Mouse (Mus musculus) thymus, adult 2 months (tissue): ENCODE data around the gene Ptges3l. TPM values are rescaled to one million over a fixed set of nuclear protein-coding genes. Genes with fewer than 3 reads are reported as not detected.
A peak's percentile ranks its signal among the peaks of the same experiment; 100 is the strongest.
"Not testable (repeated sequence)": the region's sequence is repeated elsewhere in the genome, so short reads cannot be mapped to it uniquely, and the experiment has no call there.

Source experiments
- DNase-seq: peaks from one replicate; pipeline ENCODE4 v3.0.0; 2021
- H3K27ac ChIP-seq: fragments of 200-500 bp; 2 replicates; pipeline ENCODE4 v1.5.1; 2012; ENCODE audit warnings: low read length, control low read depth; ENCODE audit not compliant: control insufficient read depth, insufficient read depth
- H3K27me3 ChIP-seq: fragments of 200-500 bp; 2 replicates; pipeline ENCODE4 v1.6.1; 2012; ENCODE audit warnings: mild to moderate bottlenecking, low read length, moderate library complexity, mixed read lengths; ENCODE audit not compliant: control insufficient read depth, insufficient read depth
- H3K36me3 ChIP-seq: fragments of 200-500 bp; 2 replicates; pipeline ENCODE4 v1.6.1; 2012; ENCODE audit warnings: mild to moderate bottlenecking, low read length, moderate library complexity; ENCODE audit not compliant: control insufficient read depth, insufficient read depth
- H3K4me1 ChIP-seq: fragments of 200-500 bp; replicated peaks from 2 replicates; pipeline ENCODE4 v1.6.1; 2012; ENCODE audit warnings: low read length; ENCODE audit not compliant: control insufficient read depth, insufficient read depth
- H3K4me3 ChIP-seq: fragments of 200-500 bp; 2 replicates; pipeline ENCODE4 v1.5.1; 2012; ENCODE audit warnings: mild to moderate bottlenecking, low read length, control low read depth, moderate library complexity; ENCODE audit not compliant: control insufficient read depth, insufficient read depth
- CTCF ChIP-seq: fragments of 200-500 bp; IDR thresholded peaks from 2 replicates; pipeline ENCODE4 v1.5.1; 2012; ENCODE audit warnings: mild to moderate bottlenecking, control low read depth, low read length, moderate library complexity, borderline replicate concordance; ENCODE audit not compliant: control insufficient read depth, poor library complexity, insufficient read depth; ENCODE audit errors: extremely low read depth
- POLR2A ChIP-seq: fragments of 200-500 bp; IDR thresholded peaks from 2 replicates; pipeline ENCODE4 v1.6.1; 2012; ENCODE audit warnings: mild to moderate bottlenecking, low read length, control low read depth, moderate library complexity; ENCODE audit not compliant: control insufficient read depth, poor library complexity, insufficient read depth; ENCODE audit errors: extremely low read depth
- WGBS: fragments of 180-500 bp; shearing (Covaris S2); methylation state at CpG from one replicate; pipeline ENCODE4 v1.1.7; 2018; 5-methylcytosine and 5-hydroxymethylcytosine counted together
- polyA plus RNA-seq: library from polyadenylated mRNA; depleted of rRNA; stranded (reverse); fragments of >200 nt; gene quantifications from 2 replicates; pipeline ENCODE4 v1.2.3, GENCODE M21; 2012; rRNA removed

Gene Ptges3l
- polyA plus RNA-seq, 1 experiment = 3.1 TPM

- H3K4me1 ChIP-seq = no peaks in the 10 kb centered on the region
- H3K36me3 ChIP-seq = no peaks in the 10 kb centered on the region
- WGBS = 2% methylated on average over 8 of the region's 8 CpGs
- peak; percentile 71 for DNase-seq
- no peak overlapping the region for H3K27ac ChIP-seq
- TF ChIP-seq CTCF (peak; percentile 84), POLR2A (no peak)
- no peak overlapping the region for H3K4me3 ChIP-seq
- H3K27me3 ChIP-seq = no peaks in the 10 kb centered on the region
These were observed 30.0 kb downstream of the Ptges3l start for GRCm38 (mm10) chr11:101395110-101395509.

DNA sequence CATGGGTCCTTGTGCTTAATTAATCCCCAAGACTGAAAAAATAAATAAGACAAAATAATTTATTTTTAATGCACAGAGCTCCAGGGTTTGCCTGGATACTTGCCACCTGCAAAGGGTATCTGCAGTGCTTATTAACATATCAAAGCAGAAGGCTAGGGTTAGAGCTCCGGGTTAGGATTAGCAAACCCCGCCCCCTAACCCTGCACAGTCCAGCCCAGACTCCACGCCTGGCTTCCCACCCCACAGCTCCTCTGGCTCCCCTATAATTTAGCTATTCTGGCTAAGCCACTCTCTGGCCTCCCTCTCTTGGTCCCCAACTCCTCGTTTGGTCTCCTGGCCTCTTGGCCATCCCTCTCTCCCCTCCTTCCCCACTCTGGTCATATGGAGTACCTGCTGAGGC lies 43.3 kb downstream of the Ptges3l start:
- DNase-seq = no peak
- WGBS = 54% methylated on average over 4 of the region's 4 CpGs
- Histone ChIP-seq H3K27me3 (no peaks in the 10 kb centered on the region; the same call in 1 of the 2 replicates), H3K36me3 (no peaks in the 10 kb centered on the region), H3K27ac (no peak overlapping the region), H3K4me1 (no peaks in the 10 kb centered on the region), H3K4me3 (no peak overlapping the region)
- no peak for TF ChIP-seq CTCF

GRCm38 (mm10) chr11:101378926-101379325 lies 46.2 kb downstream of the Ptges3l start:
- Histone ChIP-seq H3K27me3 (no peaks in the 10 kb centered on the region), H3K4me3 (no peak overlapping the region), H3K27ac (no peak overlapping the region), H3K36me3 (no peaks in the 10 kb centered on the region), H3K4me1 (peaks cover 6% of the 10 kb centered on the region; the same call in 1 of the 2 replicates)
- 81% methylated on average over 6 of the region's 6 CpGs for WGBS
- DNase-seq = no peak
- TF ChIP-seq CTCF = no peak
- no peak for TF ChIP-seq POLR2A

GRCm38 (mm10) chr11:101378196-101378595 lies 46.9 kb downstream of the Ptges3l start:
- WGBS = 95% methylated on average over 8 of the region's 8 CpGs
- H3K4me1 ChIP-seq = not testable (repeated sequence)

GRCm38 (mm10) chr11:101374421-101374938 lies 50.7 kb downstream of the Ptges3l start:
- Histone ChIP-seq H3K27ac (no peak overlapping the region), H3K4me1 (peaks cover 8% of the 10 kb centered on the region; the same call in 1 of the 2 replicates), H3K4me3 (no peak overlapping the region), H3K27me3 (no peaks in the 10 kb centered on the region), H3K36me3 (no peaks in the 10 kb centered on the region)
- TF ChIP-seq POLR2A (no peak), CTCF (no peak)
- WGBS = 14% methylated on average over 7 of the region's 7 CpGs
- DNase-seq = no peak

More at GRCm38 (mm10) chr11:101378196-101378595, 46.9 kb downstream of the Ptges3l start:
- DNase-seq, H3K4me3 ChIP-seq, H3K36me3 ChIP-seq, H3K27ac ChIP-seq, H3K27me3 ChIP-seq: not testable (repeated sequence)

GRCm38 (mm10) chr11:101370141-101370540 lies 55.0 kb downstream of the Ptges3l start:
- Histone ChIP-seq H3K4me1 (peaks cover 8% of the 10 kb centered on the region; the same call in 1 of the 2 replicates), H3K27ac (no peak overlapping the region), H3K36me3 (no peaks in the 10 kb centered on the region), H3K4me3 (no peak overlapping the region), H3K27me3 (no peaks in the 10 kb centered on the region)
- TF ChIP-seq CTCF (no peak), POLR2A (no peak)
- WGBS = 84% methylated on average over 5 of the region's 5 CpGs
- DNase-seq = no peak

Other genes with a start within 250 kb of the Ptges3l start
- 2.9 and 3.9 TPM in 2 replicates for gene Ccr10, start 249.9 kb downstream of the Ptges3l start, polyA plus RNA-seq
- gene Ezh1, start 198.9 kb downstream of the Ptges3l start, polyA plus RNA-seq = 38.8 and 43.3 TPM in 2 replicates
- 13.5 and 20.5 TPM in 2 replicates for gene Ramp2, start 179.3 kb downstream of the Ptges3l start, polyA plus RNA-seq
- 88.3 and 92.6 TPM in 2 replicates for gene Vps25, start 171.6 kb downstream of the Ptges3l start, polyA plus RNA-seq
- gene Wnk4, start 164.8 kb downstream of the Ptges3l start, polyA plus RNA-seq = 1.2 TPM in 2 replicates
- 0.71 and 0.84 TPM in 2 replicates for gene Cntd1, start 146.3 kb downstream of the Ptges3l start, polyA plus RNA-seq
- 245 and 273 TPM in 2 replicates for gene Coa3, start 146.2 kb downstream of the Ptges3l start, polyA plus RNA-seq
- 176 and 192 TPM in 2 replicates for gene Becn1, start 123.0 kb downstream of the Ptges3l start, polyA plus RNA-seq
- gene Psme3, start 109.1 kb downstream of the Ptges3l start, polyA plus RNA-seq = 103 and 106 TPM in 2 replicates
- 14.6 and 16.2 TPM in 2 replicates for gene Aoc2, start 100.3 kb downstream of the Ptges3l start, polyA plus RNA-seq
- gene Aoc3, start 94.7 kb downstream of the Ptges3l start, polyA plus RNA-seq = 11.8 and 12.1 TPM in 2 replicates
- gene G6pc, start 57.8 kb downstream of the Ptges3l start, polyA plus RNA-seq = 0.15 and 0.37 TPM in 2 replicates
- gene Aarsd1, start 7.7 kb downstream of the Ptges3l start, polyA plus RNA-seq = 33.4 and 37.2 TPM in 2 replicates
- gene Gm27029, start 537 bp downstream of the Ptges3l start, polyA plus RNA-seq = 0.49 TPM in 1 of 2 replicates, not detected in the other
- gene Rundc1, start 248 bp downstream of the Ptges3l start, polyA plus RNA-seq = 27.4 and 28.5 TPM in 2 replicates
- 666 and 730 TPM in 2 replicates for gene Rpl27, start 17.0 kb upstream of the Ptges3l start, polyA plus RNA-seq
- gene Ifi35, start 23.1 kb upstream of the Ptges3l start, polyA plus RNA-seq = 63.6 and 83.6 TPM in 2 replicates
- gene Rnd2, start 39.7 kb upstream of the Ptges3l start, polyA plus RNA-seq = 3.5 and 4.3 TPM in 2 replicates
- 67.9 and 73.6 TPM in 2 replicates for gene Vat1, start 40.9 kb upstream of the Ptges3l start, polyA plus RNA-seq
- gene Brca1, start 126.6 kb upstream of the Ptges3l start, polyA plus RNA-seq = 4.3 and 6.0 TPM in 2 replicates
- 142 and 145 TPM in 2 replicates for gene Nbr1, start 126.8 kb upstream of the Ptges3l start, polyA plus RNA-seq
- gene Tmem106a, start 156.9 kb upstream of the Ptges3l start, polyA plus RNA-seq = 29.5 and 37.1 TPM in 2 replicates
- not detected in 2 replicates for gene Gm11634, start 173.9 kb upstream of the Ptges3l start, polyA plus RNA-seq
- 36.5 and 39.2 TPM in 2 replicates for gene Rdm1, start 201.9 kb upstream of the Ptges3l start, polyA plus RNA-seq
- 4.1 and 5.0 TPM in 2 replicates for gene Arl4d, start 240.2 kb upstream of the Ptges3l start, polyA plus RNA-seq